Mouse (Mus musculus) MEL (cell line): ENCODE measurements around the gene Tbl2. TPM values are rescaled to one million over a fixed set of nuclear protein-coding genes. Genes with fewer than 3 reads are reported as not detected.
A peak's percentile ranks its signal among the peaks of the same experiment; 100 is the strongest.

Experiments
- DNase-seq: peaks from one replicate; pipeline ENCODE4 v3.0.0; 2011; ENCODE audit warnings: low read depth, low spot score
- H3K27ac ChIP-seq: 2 replicates; pipeline ENCODE4 v1.5.1; 2012; ENCODE audit warnings: low read depth, mild to moderate bottlenecking, control low read depth, low read length, moderate library complexity; ENCODE audit not compliant: control insufficient read depth
- H3K27me3 ChIP-seq, 2 experiments: fragments of 150-350 bp in 1 of 2; sonication (generic) in 1 of 2; 2 replicates each; pipeline ENCODE4 v1.6.1; 2012; ENCODE audit warnings: low read length in 2 of 2, mild to moderate bottlenecking in 2 of 2, improper control_type of control experiment in 1 of 2, moderate library complexity in 1 of 2; ENCODE audit not compliant: insufficient read depth in 2 of 2, control insufficient read depth in 1 of 2
- H3K36me3 ChIP-seq, 2 experiments: 2 replicates each; pipeline ENCODE4 v1.6.1; 2012 to 2014; ENCODE audit warnings: low read length in 2 of 2, improper control_type of control experiment in 1 of 2, inconsistent platforms in 1 of 2, mild to moderate bottlenecking in 1 of 2; ENCODE audit not compliant: insufficient read depth in 2 of 2, control insufficient read depth in 1 of 2
- H3K4me1 ChIP-seq, 2 experiments: fragments of 150-350 bp in 1 of 2; sonication (generic) in 1 of 2; 2 replicates each; pipeline ENCODE4 v1.6.1; 2012; ENCODE audit warnings: low read length in 2 of 2, improper control_type of control experiment in 1 of 2, mild to moderate bottlenecking in 1 of 2; ENCODE audit not compliant: insufficient read depth in 2 of 2, control insufficient read depth in 1 of 2
- H3K4me3 ChIP-seq, 2 experiments: fragments of 150-350 bp in 1 of 2; sonication (generic) in 1 of 2; 2 replicates each; pipeline ENCODE4 v1.5.1; 2012; ENCODE audit warnings: low read depth in 2 of 2, low read length in 2 of 2, mild to moderate bottlenecking in 2 of 2, moderate library complexity in 2 of 2, control low read depth in 1 of 2, improper control_type of control experiment in 1 of 2; ENCODE audit not compliant: control insufficient read depth in 1 of 2, insufficient read depth in 1 of 2
- H3K79me2 ChIP-seq: 2 replicates; pipeline ENCODE4 v1.6.1; 2012; ENCODE audit warnings: mild to moderate bottlenecking, low read length, moderate library complexity; ENCODE audit not compliant: control insufficient read depth, poor library complexity, insufficient read depth
- H3K9ac ChIP-seq: 2 replicates; pipeline ENCODE4 v1.6.1; 2012; ENCODE audit warnings: low read depth, mild to moderate bottlenecking, control low read depth, low read length, moderate library complexity; ENCODE audit not compliant: control insufficient read depth, poor library complexity, severe bottlenecking
- H3K9me3 ChIP-seq: fragments of 150-350 bp; sonication (generic); replicated peaks from 2 replicates; pipeline ENCODE4 v1.6.1; 2012; ENCODE audit warnings: mild to moderate bottlenecking, low read length, improper control_type of control experiment, moderate library complexity; ENCODE audit not compliant: insufficient read depth
- BHLHE40 ChIP-seq: IDR thresholded peaks from 2 replicates; pipeline ENCODE4 v1.6.1; 2012; ENCODE audit warnings: low read depth, mild to moderate bottlenecking, inconsistent platforms, low read length, improper control_type of control experiment, borderline replicate concordance
- CHD1 ChIP-seq: IDR thresholded peaks from 2 replicates; pipeline ENCODE4 v1.6.1; 2012; ENCODE audit warnings: low read depth, mild to moderate bottlenecking, inconsistent platforms, low read length, improper control_type of control experiment
- E2F4 ChIP-seq: IDR thresholded peaks from 2 replicates; pipeline ENCODE4 v1.6.1; 2011; ENCODE audit warnings: low read depth, low read length, improper control_type of control experiment, borderline replicate concordance
- ELF1 ChIP-seq: IDR thresholded peaks from 2 replicates; pipeline ENCODE4 v1.6.1; 2014; ENCODE audit warnings: low read depth, mild to moderate bottlenecking, inconsistent platforms, low read length, improper control_type of control experiment, moderate library complexity
- ETS1 ChIP-seq: IDR thresholded peaks from 2 replicates; pipeline ENCODE4 v1.6.1; 2012; ENCODE audit warnings: low read depth, mild to moderate bottlenecking, inconsistent platforms, low read length, improper control_type of control experiment, moderate library complexity
- GATA1 ChIP-seq: IDR thresholded peaks from 2 replicates; pipeline ENCODE4 v1.6.1; 2011; ENCODE audit warnings: low read depth, low read length, improper control_type of control experiment
- HCFC1 ChIP-seq: IDR thresholded peaks from 2 replicates; pipeline ENCODE4 v1.6.1; 2012; ENCODE audit warnings: low read depth, mild to moderate bottlenecking, inconsistent platforms, low read length, improper control_type of control experiment, moderate library complexity
- KAT2A ChIP-seq: conservative IDR thresholded peaks from 2 replicates; pipeline ENCODE4 v1.6.1; 2012; ENCODE audit warnings: low read depth, low read length, improper control_type of control experiment, inconsistent platforms
- MAX ChIP-seq: IDR thresholded peaks from 2 replicates; pipeline ENCODE4 v1.6.1; 2011; ENCODE audit warnings: low read length, improper control_type of control experiment
- MAZ ChIP-seq: IDR thresholded peaks from 2 replicates; pipeline ENCODE4 v1.6.1; 2012; ENCODE audit warnings: low read depth, mild to moderate bottlenecking, inconsistent platforms, low read length, improper control_type of control experiment
- MEF2A ChIP-seq: IDR thresholded peaks from 2 replicates; pipeline ENCODE4 v1.6.1; 2014; ENCODE audit warnings: low read depth, mild to moderate bottlenecking, inconsistent platforms, low read length, improper control_type of control experiment; ENCODE audit not compliant: poor library complexity, insufficient replicate concordance, severe bottlenecking; ENCODE audit errors: extremely low read depth
- MYB ChIP-seq: IDR thresholded peaks from 2 replicates; pipeline ENCODE4 v1.6.1; 2011; ENCODE audit warnings: mild to moderate bottlenecking, low read depth, low read length, improper control_type of control experiment
- MYC ChIP-seq: IDR thresholded peaks from 2 replicates; pipeline ENCODE4 v1.6.1; 2011; ENCODE audit warnings: low read depth, mild to moderate bottlenecking, low read length, improper control_type of control experiment, moderate library complexity
- NRF1 ChIP-seq: IDR thresholded peaks from 2 replicates; pipeline ENCODE4 v1.6.1; 2014; ENCODE audit warnings: low read depth, mild to moderate bottlenecking, inconsistent platforms, low read length, improper control_type of control experiment, moderate library complexity; ENCODE audit not compliant: poor library complexity, insufficient read depth, severe bottlenecking
- POLR2AphosphoS2 ChIP-seq: IDR thresholded peaks from 2 replicates; pipeline ENCODE4 v1.6.1; 2011; ENCODE audit warnings: low read length, improper control_type of control experiment
- POLR2AphosphoS5 ChIP-seq: IDR thresholded peaks from 2 replicates; pipeline ENCODE4 v1.6.1; 2012; ENCODE audit warnings: low read depth, borderline replicate concordance, mild to moderate bottlenecking, inconsistent platforms, low read length, moderate library complexity, mixed read lengths
- SMC3 ChIP-seq: IDR thresholded peaks from 2 replicates; pipeline ENCODE4 v1.6.1; 2011; ENCODE audit warnings: low read depth, low read length, improper control_type of control experiment
- TAL1 ChIP-seq: IDR thresholded peaks from 2 replicates; pipeline ENCODE4 v1.6.1; 2012; ENCODE audit warnings: mild to moderate bottlenecking, inconsistent platforms, low read length, moderate library complexity, mixed read lengths
- TCF12 ChIP-seq: IDR thresholded peaks from 2 replicates; pipeline ENCODE4 v1.6.1; 2014; ENCODE audit warnings: low read depth, mild to moderate bottlenecking, inconsistent platforms, low read length, improper control_type of control experiment, moderate library complexity
- UBTF ChIP-seq: IDR thresholded peaks from 2 replicates; pipeline ENCODE4 v1.6.1; 2012; ENCODE audit warnings: low read depth, mild to moderate bottlenecking, inconsistent platforms, low read length, improper control_type of control experiment, moderate library complexity, borderline replicate concordance; ENCODE audit not compliant: insufficient read depth
- USF1 ChIP-seq: IDR thresholded peaks from 2 replicates; pipeline ENCODE4 v1.6.1; 2014; ENCODE audit warnings: low read depth, mild to moderate bottlenecking, inconsistent platforms, low read length, improper control_type of control experiment, moderate library complexity
- USF2 ChIP-seq, 2 experiments: IDR thresholded peaks; 2 replicates each; pipeline ENCODE4 v1.6.1; 2011 to 2012; ENCODE audit warnings: improper control_type of control experiment in 2 of 2, low read length in 2 of 2, borderline replicate concordance in 1 of 2, inconsistent platforms in 1 of 2, low read depth in 1 of 2, mild to moderate bottlenecking in 1 of 2; ENCODE audit not compliant: insufficient read depth in 1 of 2
- ZC3H11A ChIP-seq: IDR thresholded peaks from 2 replicates; pipeline ENCODE4 v1.6.1; 2012; ENCODE audit warnings: low read depth, mild to moderate bottlenecking, inconsistent platforms, low read length, improper control_type of control experiment
- ZKSCAN1 ChIP-seq: IDR thresholded peaks from 2 replicates; pipeline ENCODE4 v1.6.1; 2012; ENCODE audit warnings: low read depth, mild to moderate bottlenecking, inconsistent platforms, low read length, improper control_type of control experiment, moderate library complexity
- ZMIZ1 ChIP-seq: IDR thresholded peaks from 2 replicates; pipeline ENCODE4 v1.6.1; 2012; ENCODE audit warnings: low read depth, mild to moderate bottlenecking, inconsistent platforms, low read length, improper control_type of control experiment, moderate library complexity
- polyA plus RNA-seq, 2 experiments: library from polyadenylated mRNA; stranded (reverse) in 1 of 2; unstranded in 1 of 2; fragments of >175 nt in 1 of 2; fragments of >200 nt in 1 of 2; gene quantifications; 2 replicates each; pipeline versions ENCODE4 v1.2.1 to v1.2.4; 2012; ENCODE audit warnings: low replicate concordance in 2 of 2, low read depth in 1 of 2; ENCODE audit not compliant: insufficient read length in 2 of 2, insufficient read depth in 1 of 2, missing spikeins in 1 of 2
- total RNA-seq: library from RNA; depleted of rRNA; stranded (reverse); fragments of 300-350 nt; gene quantifications from 2 replicates; pipeline ENCODE4 v1.2.3, GENCODE M21; 2012

Tbl2 gene
- total and polyA plus RNA-seq, 3 experiments, result 20.5 to 30.3 TPM; not detected in 1

GRCm38 (mm10) chr5:135126121-135126520 lies 23.3 kb upstream of the Tbl2 start:
- Histone ChIP-seq H3K27ac (no peak overlapping the region), H3K4me3 (no peak overlapping the region), H3K79me2 (no peaks in the 10 kb centered on the region), H3K4me1 (no peaks in the 10 kb centered on the region), H3K27me3 (peaks cover 0 to 4% of the 10 kb centered on the region in 2 experiments; a peak in 3 of 4 replicates), H3K36me3 (no peaks in the 10 kb centered on the region), H3K9me3 (no peaks in the 10 kb centered on the region), H3K9ac (no peak overlapping the region)
- TF ChIP-seq BHLHE40 (no peak), UBTF (no peak), POLR2AphosphoS5 (no peak), CHD1 (no peak), NRF1 (no peak)
- DNase-seq, result peak; percentile 34

DNA sequence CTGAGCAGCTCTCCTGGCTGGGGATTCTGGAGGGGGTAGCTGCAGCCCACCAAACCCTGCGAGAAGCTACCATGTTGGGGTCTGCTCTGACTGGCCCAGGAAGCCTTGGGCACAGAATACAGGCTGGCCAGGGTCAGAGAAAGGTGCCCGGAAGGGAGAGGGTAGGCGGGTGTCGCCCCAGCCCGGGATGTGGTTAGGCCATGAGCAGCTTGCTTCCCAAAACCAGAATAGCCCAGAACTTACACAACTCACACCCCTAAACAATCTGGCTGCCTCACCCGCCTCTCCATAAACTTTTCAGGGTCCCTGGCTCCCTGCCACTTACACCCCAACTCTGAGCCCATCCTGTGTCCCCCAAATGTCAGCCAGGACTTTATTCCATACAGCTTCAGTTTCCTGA lies 21.8 kb upstream of the Tbl2 start:
- no peak overlapping the region for H3K27ac ChIP-seq
- H3K27me3 ChIP-seq, result no peaks in the 10 kb centered on the region; a peak in 3 of 4 replicates
- H3K36me3 ChIP-seq, result no peaks in the 10 kb centered on the region
- DNase-seq, result no peak
- H3K79me2 ChIP-seq, result no peaks in the 10 kb centered on the region
- H3K4me1 ChIP-seq, result no peaks in the 10 kb centered on the region
- no peak overlapping the region for H3K4me3 ChIP-seq
- TF ChIP-seq ZMIZ1 (no peak), GATA1 (no peak), ZC3H11A (no peak), TAL1 (no peak), ZKSCAN1 (no peak), ELF1 (no peak), MAX (no peak), USF1 (no peak), SMC3 (no peak), TCF12 (no peak)
- H3K9ac ChIP-seq, result no peak overlapping the region
- H3K9me3 ChIP-seq, result no peaks in the 10 kb centered on the region

- Histone ChIP-seq H3K27me3 (no peaks in the 10 kb centered on the region; a peak in 1 of 4 replicates), H3K9me3 (no peaks in the 10 kb centered on the region), H3K79me2 (no peaks in the 10 kb centered on the region), H3K4me3 (no peak overlapping the region), H3K36me3 (no peaks in the 10 kb centered on the region), H3K9ac (no peak overlapping the region), H3K4me1 (no peaks in the 10 kb centered on the region), H3K27ac (no peak overlapping the region)
- DNase-seq, result no peak
- no peak for TF ChIP-seq MEF2A
- no peak for TF ChIP-seq CHD1
- TF ChIP-seq POLR2AphosphoS2, result no peak
- TF ChIP-seq KAT2A, result no peak
- no peak for TF ChIP-seq MYB
- TF ChIP-seq ETS1, result no peak
- TF ChIP-seq ZC3H11A, result no peak
- TF ChIP-seq MAZ, result no peak
- TF ChIP-seq E2F4, result no peak
- TF ChIP-seq USF2 (IDR thresholded peaks at IDR 0.05; ENCODE audit: borderline replicate concordance in 1 of 2, insufficient read depth in 1 of 2, low read depth in 1 of 2, low read length in 2 of 2), result no peak
- no peak for TF ChIP-seq BHLHE40
- no peak for TF ChIP-seq GATA1
- no peak for TF ChIP-seq HCFC1
- no peak for TF ChIP-seq MAX
- TF ChIP-seq MYC, result no peak
- no peak for TF ChIP-seq TAL1
- no peak for TF ChIP-seq USF1
- TF ChIP-seq ZMIZ1, result no peak
Measured at GRCm38 (mm10) chr5:135129747-135130146, 19.7 kb upstream of the Tbl2 start.
